Mouse (Mus musculus) limb, embryonic 13.5 days (tissue): ENCODE results near the gene Shprh. TPM values are rescaled to one million over a fixed set of nuclear protein-coding genes. Genes with fewer than 3 reads are reported as not detected.
"Not testable (repeated sequence)": the region's sequence is repeated elsewhere in the genome, so short reads cannot be mapped to it uniquely, and the experiment has no call there.

Experiments used
- ATAC-seq: fragments of 200-750 bp; cut with Nextera tagmentation; 2 replicates; pipeline ENCODE4 v1.8.0; 2017; ENCODE audit warnings: low read depth, moderate number of reproducible peaks, moderate TSS enrichment; ENCODE audit not compliant: low FRiP score
- H3K27ac ChIP-seq: fragments of 300-500 bp; sonication (generic); 2 replicates; pipeline ENCODE4 v1.5.1; 2015; ENCODE audit warnings: inconsistent platforms, mild to moderate bottlenecking, moderate library complexity
- H3K27me3 ChIP-seq: fragments of 300-500 bp; sonication (generic); 2 replicates; pipeline ENCODE4 v1.6.1; 2015; ENCODE audit warnings: mild to moderate bottlenecking, inconsistent platforms
- H3K36me3 ChIP-seq: fragments of 300-500 bp; sonication (generic); 2 replicates; pipeline ENCODE4 v1.6.1; 2015; ENCODE audit warnings: inconsistent platforms, mild to moderate bottlenecking, moderate library complexity
- H3K4me1 ChIP-seq: fragments of 300-500 bp; sonication (generic); 2 replicates; pipeline ENCODE4 v1.6.1; 2015; ENCODE audit warnings: inconsistent platforms
- H3K4me2 ChIP-seq: fragments of 300-500 bp; sonication (generic); replicated peaks from 2 replicates; pipeline ENCODE4 v1.6.1; 2015; ENCODE audit warnings: inconsistent platforms, mild to moderate bottlenecking, moderate library complexity
- H3K4me3 ChIP-seq: fragments of 300-500 bp; sonication (generic); 2 replicates; pipeline ENCODE4 v1.5.1; 2015; ENCODE audit warnings: moderate library complexity, mild to moderate bottlenecking, inconsistent platforms
- H3K9ac ChIP-seq: fragments of 300-500 bp; sonication (generic); 2 replicates; pipeline ENCODE4 v1.6.1; 2015; ENCODE audit warnings: mild to moderate bottlenecking, inconsistent platforms
- H3K9me3 ChIP-seq: fragments of 300-500 bp; sonication (generic); 2 replicates; pipeline ENCODE4 v1.6.1; 2016; ENCODE audit warnings: inconsistent platforms
- WGBS: fragments of 180-500 bp; shearing (Covaris S2); methylation state at CpG from one replicate; pipeline ENCODE4 v1.1.7; 2015; 5-methylcytosine and 5-hydroxymethylcytosine counted together
- polyA plus RNA-seq: library from polyadenylated mRNA; unstranded; fragments of >200 nt; fragmentation: Nextera tagmentation; extraction: Ambion mirVana; gene quantifications from 2 replicates; pipeline ENCODE4 v1.2.1, GENCODE M21; 2015

Shprh gene
- polyA plus RNA-seq, 1 experiment from 2014 or later, result 20.9 TPM

- Histone ChIP-seq H3K4me1 (no peaks in the 10 kb centered on the region), H3K4me3 (no peak overlapping the region), H3K4me2 (no peak overlapping the region), H3K27ac (no peak overlapping the region), H3K27me3 (no peaks in the 10 kb centered on the region), H3K9me3 (no peaks in the 10 kb centered on the region), H3K9ac (no peak overlapping the region), H3K36me3 (peaks cover 67% of the 10 kb centered on the region)
- WGBS, result 92% methylated on average over 5 of the region's 5 CpGs
- ATAC-seq, result no peak
These were observed 30.9 kb downstream of the Shprh start for GRCm38 (mm10) chr10:11180077-11180476.

DNA sequence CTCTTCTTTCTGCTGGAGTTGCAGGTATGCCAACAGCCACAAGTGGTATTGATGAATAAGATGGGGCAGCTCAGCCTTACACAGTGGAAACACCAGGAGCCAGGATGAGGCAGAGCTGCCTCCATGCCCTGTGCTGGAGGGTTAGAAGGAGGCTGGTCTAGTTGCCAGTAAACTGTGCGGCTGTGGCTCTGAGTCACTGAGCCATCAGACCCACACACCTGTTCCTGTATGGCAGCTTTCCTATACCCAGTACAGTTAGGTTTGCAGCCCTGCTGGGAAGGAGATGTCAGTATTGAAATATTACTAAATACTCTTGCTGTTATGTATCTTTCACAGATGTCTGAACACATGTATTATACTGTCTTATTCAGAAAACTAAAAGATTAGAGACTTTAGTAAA, 48.1 kb downstream of the Shprh start:
- 88% methylated on average over 1 of the region's 1 CpGs for WGBS

DNA sequence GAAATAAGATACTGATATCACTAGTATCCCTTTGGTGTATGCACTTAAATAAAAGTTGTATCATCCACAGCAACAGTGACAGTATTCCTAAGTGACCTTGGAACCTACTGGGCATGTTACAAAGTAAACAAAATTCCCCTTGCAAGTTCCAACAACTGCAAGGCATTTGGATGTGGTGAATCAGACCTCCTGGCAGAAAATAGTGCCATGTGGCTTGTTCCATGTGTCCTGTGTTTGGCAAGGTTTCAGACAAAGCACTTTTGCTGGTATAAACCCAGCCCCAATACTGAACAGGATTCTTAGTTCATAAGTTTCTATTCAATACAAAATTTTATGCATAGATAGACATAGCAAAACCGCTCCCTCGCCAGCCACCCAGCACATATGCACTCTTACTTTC, 49.1 kb downstream of the Shprh start:
- Histone ChIP-seq H3K4me3 (no peak overlapping the region), H3K4me1 (no peaks in the 10 kb centered on the region), H3K4me2 (no peak overlapping the region), H3K36me3 (peaks cover 61% of the 10 kb centered on the region), H3K9me3 (no peaks in the 10 kb centered on the region), H3K9ac (no peak overlapping the region), H3K27me3 (no peaks in the 10 kb centered on the region), H3K27ac (no peak overlapping the region)
- 97% methylated on average over 2 of the region's 2 CpGs for WGBS
- no peak for ATAC-seq

More for the DNA sequence above, 48.1 kb downstream of the Shprh start:
- peaks cover 61% of the 10 kb centered on the region for H3K36me3 ChIP-seq
- no peak overlapping the region for H3K27ac ChIP-seq
- H3K9ac ChIP-seq, result no peak overlapping the region
- no peaks in the 10 kb centered on the region for H3K27me3 ChIP-seq
- H3K4me2 ChIP-seq, result no peak overlapping the region
- H3K4me3 ChIP-seq, result no peak overlapping the region
- no peaks in the 10 kb centered on the region for H3K9me3 ChIP-seq
- no peaks in the 10 kb centered on the region for H3K4me1 ChIP-seq
- no peak for ATAC-seq

DNA sequence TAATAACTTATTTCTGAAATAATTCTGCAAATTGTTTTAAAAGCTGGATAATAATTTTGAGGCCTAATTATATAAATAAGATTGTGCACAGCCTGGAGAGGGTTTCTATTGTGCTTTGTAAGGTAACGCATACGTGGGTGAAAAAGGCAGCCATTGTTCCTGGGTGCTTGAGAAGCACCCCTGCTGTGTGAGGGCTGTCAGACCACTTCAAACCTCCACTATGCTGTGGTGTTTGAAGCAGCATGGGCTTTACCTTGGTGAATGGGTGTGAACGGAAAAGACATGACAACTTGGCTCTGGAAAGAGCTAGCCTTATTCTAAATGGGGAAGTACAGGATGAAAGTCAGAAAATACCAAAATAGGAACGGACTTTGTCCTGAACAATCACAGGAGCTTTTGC, 50.8 kb downstream of the Shprh start:
- H3K36me3 ChIP-seq, result peaks cover 53% of the 10 kb centered on the region
- H3K9ac ChIP-seq, result no peak overlapping the region
- 83% methylated on average over 4 of the region's 4 CpGs for WGBS
- H3K9me3 ChIP-seq, result no peaks in the 10 kb centered on the region
- no peaks in the 10 kb centered on the region for H3K4me1 ChIP-seq
- ATAC-seq, result no peak
- H3K4me3 ChIP-seq, result no peak overlapping the region
- no peak overlapping the region for H3K4me2 ChIP-seq
- no peaks in the 10 kb centered on the region for H3K27me3 ChIP-seq
- H3K27ac ChIP-seq, result no peak overlapping the region

DNA sequence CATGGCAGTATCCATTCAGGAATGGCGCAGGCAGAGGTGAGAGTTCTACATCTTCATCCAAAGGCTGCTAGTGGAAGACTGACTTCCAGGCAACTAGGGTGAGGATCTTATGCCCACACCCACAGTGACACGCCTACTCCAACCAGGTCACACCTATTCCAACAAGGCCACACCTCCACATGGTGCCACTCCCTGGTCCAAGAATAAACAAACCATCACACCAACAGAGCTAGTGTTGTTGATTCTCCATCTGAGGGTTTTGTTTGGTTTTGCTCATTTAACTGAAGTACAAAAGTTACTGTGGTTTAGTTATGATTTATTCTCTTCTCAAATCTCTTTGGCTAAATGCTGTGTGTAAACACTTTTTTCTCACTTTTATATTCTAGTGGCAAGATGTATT, 56.7 kb downstream of the Shprh start:
- H3K27me3 ChIP-seq, H3K4me1 ChIP-seq, H3K9me3 ChIP-seq, ATAC-seq, H3K9ac ChIP-seq, H3K4me3 ChIP-seq, H3K4me2 ChIP-seq, H3K27ac ChIP-seq: not testable (repeated sequence)
- 92% methylated on average over 2 of the region's 2 CpGs for WGBS
- peaks cover 54% of the 10 kb centered on the region for H3K36me3 ChIP-seq

DNA sequence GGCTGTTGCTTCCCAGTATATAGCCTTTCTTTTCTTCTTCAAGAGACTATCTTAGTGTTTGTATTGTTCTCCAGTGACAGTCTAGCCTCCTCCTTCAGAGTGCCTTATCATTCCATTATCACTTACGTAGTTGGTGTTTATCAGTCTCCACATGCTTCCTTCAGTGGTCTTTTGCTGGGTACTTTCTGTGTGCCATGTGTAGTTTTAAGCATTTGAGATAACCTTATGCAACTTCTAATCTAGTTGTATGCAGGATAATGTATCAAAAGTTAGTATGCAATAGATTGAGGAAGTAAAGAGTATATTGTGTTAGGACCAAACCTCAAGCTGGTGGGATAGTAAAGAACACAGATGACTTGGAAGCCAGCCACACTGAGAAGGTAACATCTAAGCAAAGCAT, 59.4 kb downstream of the Shprh start:
- H3K4me1 ChIP-seq, result no peaks in the 10 kb centered on the region
- ATAC-seq, result no peak
- no peak overlapping the region for H3K4me3 ChIP-seq
- no peaks in the 10 kb centered on the region for H3K27me3 ChIP-seq
- no peak overlapping the region for H3K9ac ChIP-seq
- H3K36me3 ChIP-seq, result peaks cover 66% of the 10 kb centered on the region
- WGBS, result 91% methylated on average over 1 of the region's 1 CpGs
- H3K9me3 ChIP-seq, result no peaks in the 10 kb centered on the region
- H3K27ac ChIP-seq, result no peak overlapping the region
- H3K4me2 ChIP-seq, result no peak overlapping the region

- Histone ChIP-seq H3K27me3 (no peaks in the 10 kb centered on the region), H3K4me1 (no peaks in the 10 kb centered on the region), H3K4me3 (no peak overlapping the region), H3K9me3 (no peaks in the 10 kb centered on the region), H3K27ac (no peak overlapping the region), H3K9ac (no peak overlapping the region), H3K4me2 (no peak overlapping the region), H3K36me3 (peaks cover 64% of the 10 kb centered on the region)
- no peak for ATAC-seq
- 89% methylated on average over 4 of the region's 4 CpGs for WGBS
These were observed 62.8 kb downstream of the Shprh start for GRCm38 (mm10) chr10:11212003-11212402.

GRCm38 (mm10) chr10:11226442-11226841, 77.2 kb downstream of the Shprh start:
- Histone ChIP-seq H3K9me3 (no peaks in the 10 kb centered on the region), H3K4me3 (no peak overlapping the region), H3K9ac (no peak overlapping the region), H3K4me2 (no peak overlapping the region), H3K36me3 (no peaks in the 10 kb centered on the region), H3K27ac (no peak overlapping the region), H3K27me3 (no peaks in the 10 kb centered on the region), H3K4me1 (no peaks in the 10 kb centered on the region)
- no peak for ATAC-seq
- WGBS, result 86% methylated on average over 3 of the region's 3 CpGs

DNA sequence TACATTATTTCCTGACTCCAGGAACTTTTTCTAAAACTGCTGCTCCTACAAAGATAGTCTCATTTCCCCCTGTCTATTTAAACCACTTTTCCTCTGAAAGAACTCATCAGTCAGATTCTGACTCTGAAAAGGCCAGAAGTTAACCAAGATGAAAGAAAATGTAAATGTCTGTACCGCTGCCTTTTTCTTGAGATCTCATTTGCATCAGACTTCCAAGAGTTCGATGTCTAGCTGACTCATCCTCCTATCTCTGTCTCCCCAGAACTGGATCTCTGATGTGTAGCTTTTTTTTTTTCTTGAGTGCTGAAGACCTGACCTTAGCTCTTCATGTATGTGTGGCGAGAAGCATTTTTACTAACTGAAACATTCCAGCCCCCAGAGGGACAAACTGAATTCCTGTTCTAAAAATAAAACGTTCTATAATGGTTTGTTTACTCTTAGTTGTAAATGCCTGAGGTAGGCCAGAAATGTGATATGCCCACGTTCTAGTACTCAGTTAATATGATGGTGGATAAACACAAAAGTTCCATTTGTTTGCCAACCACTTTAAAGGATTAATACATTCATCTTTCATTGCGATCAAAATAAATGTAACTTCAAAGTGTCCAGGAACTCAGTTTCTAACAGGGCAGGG, 80.4 kb downstream of the Shprh start:
- no peak overlapping the region for H3K9ac ChIP-seq
- no peaks in the 10 kb centered on the region for H3K27me3 ChIP-seq
- H3K36me3 ChIP-seq, result no peaks in the 10 kb centered on the region
- H3K4me1 ChIP-seq, result no peaks in the 10 kb centered on the region
- no peaks in the 10 kb centered on the region for H3K9me3 ChIP-seq
- no peak overlapping the region for H3K4me2 ChIP-seq
- H3K27ac ChIP-seq, result no peak overlapping the region
- ATAC-seq, result no peak
- H3K4me3 ChIP-seq, result no peak overlapping the region
- 43% methylated on average over 6 of the region's 6 CpGs for WGBS

GRCm38 (mm10) chr10:11233208-11233607, 84.0 kb downstream of the Shprh start:
- no peaks in the 10 kb centered on the region for H3K36me3 ChIP-seq
- no peak overlapping the region for H3K9ac ChIP-seq
- 71% methylated on average over 3 of the region's 3 CpGs for WGBS
- no peaks in the 10 kb centered on the region for H3K27me3 ChIP-seq
- no peak overlapping the region for H3K4me2 ChIP-seq
- H3K4me3 ChIP-seq, result no peak overlapping the region
- H3K4me1 ChIP-seq, result no peaks in the 10 kb centered on the region
- H3K9me3 ChIP-seq, result no peaks in the 10 kb centered on the region
- no peak for ATAC-seq
- no peak overlapping the region for H3K27ac ChIP-seq

- not testable (repeated sequence) for H3K27ac ChIP-seq, H3K27me3 ChIP-seq, H3K9ac ChIP-seq, H3K4me2 ChIP-seq, H3K9me3 ChIP-seq, H3K4me1 ChIP-seq, H3K4me3 ChIP-seq, H3K36me3 ChIP-seq, ATAC-seq
- 58% methylated on average over 3 of the region's 3 CpGs for WGBS
These were observed 93.8 kb downstream of the Shprh start for GRCm38 (mm10) chr10:11242988-11243387.

GRCm38 (mm10) chr10:11248210-11248609, 99.0 kb downstream of the Shprh start:
- 86% methylated on average over 3 of the region's 3 CpGs for WGBS
- Histone ChIP-seq H3K27ac (no peak overlapping the region), H3K9ac (no peak overlapping the region), H3K27me3 (no peaks in the 10 kb centered on the region), H3K4me3 (no peak overlapping the region), H3K36me3 (no peaks in the 10 kb centered on the region), H3K4me2 (no peak overlapping the region), H3K4me1 (peaks cover 6% of the 10 kb centered on the region; the same call in 1 of the 2 replicates), H3K9me3 (no peaks in the 10 kb centered on the region)
- ATAC-seq, result no peak

GRCm38 (mm10) chr10:11250247-11250997, 101.2 kb downstream of the Shprh start:
- peak; percentile 89 for ATAC-seq
- no peaks in the 10 kb centered on the region for H3K9me3 ChIP-seq
- H3K4me1 ChIP-seq, result peaks cover 6% of the 10 kb centered on the region; the same call in 1 of the 2 replicates
- H3K4me3 ChIP-seq, result no peak overlapping the region
- no peak overlapping the region; the same call in 1 of the 2 replicates for H3K27ac ChIP-seq
- H3K9ac ChIP-seq, result no peak overlapping the region
- WGBS, result 33% methylated on average over 2 of the region's 2 CpGs
- no peak overlapping the region for H3K4me2 ChIP-seq
- no peaks in the 10 kb centered on the region for H3K27me3 ChIP-seq
- no peaks in the 10 kb centered on the region for H3K36me3 ChIP-seq
